Mouse (Mus musculus) E14TG2a.4 (cell line): Measurements from ENCODE around the gene Spsb3.
A peak's percentile ranks its signal among the peaks of the same experiment; 100 is the strongest.

Experiments used
- H3K27me3 ChIP-seq: 2 replicates; pipeline ENCODE4 v1.6.1; 2014; ENCODE audit warnings: low read length, control low read depth; ENCODE audit not compliant: insufficient read depth
- H3K36me3 ChIP-seq: 2 replicates; pipeline ENCODE4 v1.6.1; 2014; ENCODE audit warnings: low read length, control low read depth; ENCODE audit not compliant: insufficient read depth
- H3K4me1 ChIP-seq: replicated peaks from 2 replicates; pipeline ENCODE4 v1.6.1; 2014; ENCODE audit warnings: low read depth, low read length, control low read depth
- H3K4me3 ChIP-seq: replicated peaks from 2 replicates; pipeline ENCODE4 v1.5.1; 2014; ENCODE audit warnings: mild to moderate bottlenecking, low read length
- H3K9me3 ChIP-seq: 2 replicates; pipeline ENCODE4 v1.6.1; 2014; ENCODE audit warnings: low read length, control low read depth
- CTCF ChIP-seq: conservative IDR thresholded peaks from 2 replicates; pipeline ENCODE4 v1.5.1; 2014; ENCODE audit warnings: low read length
- NANOG ChIP-seq: IDR thresholded peaks from 2 replicates; pipeline ENCODE4 v1.6.1; 2014; ENCODE audit warnings: borderline replicate concordance, low read length, mixed read lengths
- POU5F1 ChIP-seq: IDR thresholded peaks from 2 replicates; pipeline ENCODE4 v1.6.1; 2014; ENCODE audit warnings: low read length, borderline replicate concordance

Spsb3 gene

DNA sequence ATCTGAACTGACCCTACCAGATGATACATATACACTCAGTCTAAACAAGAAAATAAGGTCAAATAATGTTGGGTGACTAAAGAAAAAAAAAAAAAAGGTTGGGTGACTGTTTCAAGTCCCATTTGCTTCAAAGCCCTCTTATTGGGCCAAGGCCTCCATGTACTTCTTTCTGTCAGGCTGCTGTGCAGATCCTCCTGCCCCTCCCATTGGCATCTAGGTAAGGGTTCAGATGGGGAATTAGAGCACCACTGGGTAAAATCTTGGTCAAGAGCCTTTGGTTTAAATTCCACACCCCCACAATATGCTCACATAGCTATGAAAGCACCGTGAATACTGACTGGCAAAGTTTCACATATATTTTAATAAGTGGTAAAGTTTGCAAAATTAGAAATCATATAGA, 36.8 kb downstream of the Spsb3 start:
- no peaks in the 10 kb centered on the region for H3K27me3 ChIP-seq
- peaks cover 91% of the 10 kb centered on the region for H3K36me3 ChIP-seq
- no peaks in the 10 kb centered on the region for H3K9me3 ChIP-seq
- H3K4me3 ChIP-seq, result no peak overlapping the region
- no peaks in the 10 kb centered on the region for H3K4me1 ChIP-seq
- TF ChIP-seq CTCF (no peak), NANOG (no peak), POU5F1 (no peak)

DNA sequence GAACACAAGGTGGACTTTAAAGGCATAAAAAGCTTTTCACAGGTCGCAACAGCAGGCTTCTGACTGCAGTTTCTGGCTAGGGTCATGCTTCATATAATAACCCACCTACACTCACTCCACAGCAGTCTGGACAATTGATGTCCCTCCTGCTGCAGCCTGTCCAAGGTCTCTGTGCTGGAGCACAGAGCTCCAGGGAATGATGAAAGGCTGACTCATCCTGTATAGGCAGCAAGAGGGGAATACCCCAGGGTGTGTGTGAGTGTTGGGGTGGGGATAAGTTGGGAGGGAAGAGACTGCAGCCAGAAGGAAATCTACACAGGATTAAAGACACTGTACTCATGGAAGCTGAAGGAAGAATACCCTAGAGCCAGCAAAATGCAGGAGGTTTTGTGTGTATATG, 43.1 kb downstream of the Spsb3 start:
- peaks cover 57% of the 10 kb centered on the region for H3K36me3 ChIP-seq
- no peak overlapping the region for H3K4me3 ChIP-seq
- no peaks in the 10 kb centered on the region for H3K9me3 ChIP-seq
- TF ChIP-seq CTCF (no peak), POU5F1 (no peak), NANOG (no peak)
- peaks cover 14% of the 10 kb centered on the region for H3K4me1 ChIP-seq
- H3K27me3 ChIP-seq, result no peaks in the 10 kb centered on the region

DNA sequence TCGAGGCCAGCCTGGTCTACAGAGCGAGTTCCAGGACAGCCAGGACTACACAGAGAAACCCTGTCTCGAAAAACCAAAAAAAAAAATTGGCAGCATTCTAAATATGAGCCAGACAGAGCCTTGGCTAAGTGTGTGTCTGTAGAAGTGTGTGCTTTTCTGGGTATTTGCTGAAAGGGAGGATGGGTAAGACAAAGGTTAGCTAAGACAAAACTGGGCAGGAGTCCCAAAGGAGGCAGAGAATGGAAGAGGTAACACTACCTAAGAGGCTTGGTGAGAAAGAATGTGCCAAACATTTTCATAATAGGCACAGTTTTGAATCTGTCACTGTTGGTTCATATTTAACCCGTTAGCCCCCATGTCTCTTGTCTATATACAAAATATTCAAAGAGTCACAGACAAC, 46.0 kb downstream of the Spsb3 start:
- H3K9me3 ChIP-seq, result no peaks in the 10 kb centered on the region
- TF ChIP-seq CTCF, result no peak
- TF ChIP-seq NANOG, result no peak
- no peak for TF ChIP-seq POU5F1
- H3K36me3 ChIP-seq, result peaks cover 41% of the 10 kb centered on the region
- H3K27me3 ChIP-seq, result no peaks in the 10 kb centered on the region
- H3K4me3 ChIP-seq, result no peak overlapping the region
- peaks cover 29% of the 10 kb centered on the region for H3K4me1 ChIP-seq

DNA sequence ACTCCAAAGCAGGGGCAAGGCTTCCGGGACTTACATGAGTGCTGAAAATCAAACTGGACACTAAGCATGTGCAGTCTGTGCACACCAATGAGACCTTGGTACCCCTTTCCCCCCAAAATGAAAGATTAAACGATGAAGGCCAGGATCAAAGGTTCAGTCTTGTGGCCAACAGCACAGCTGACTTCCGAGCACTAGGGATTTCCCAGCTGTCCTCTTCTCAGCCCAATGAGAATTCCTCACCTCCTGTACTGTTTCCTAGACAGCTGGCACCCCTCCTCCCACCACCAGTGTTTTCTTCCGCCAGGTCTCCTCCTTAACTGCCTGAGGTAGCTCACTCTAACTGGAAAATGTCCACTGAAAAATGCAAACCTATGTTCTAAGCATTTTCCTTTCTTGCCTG, 46.7 kb downstream of the Spsb3 start:
- TF ChIP-seq POU5F1 (no peak), NANOG (no peak), CTCF (no peak)
- Histone ChIP-seq H3K9me3 (no peaks in the 10 kb centered on the region), H3K4me3 (no peak overlapping the region), H3K27me3 (no peaks in the 10 kb centered on the region), H3K36me3 (peaks cover 37% of the 10 kb centered on the region), H3K4me1 (peaks cover 29% of the 10 kb centered on the region)

DNA sequence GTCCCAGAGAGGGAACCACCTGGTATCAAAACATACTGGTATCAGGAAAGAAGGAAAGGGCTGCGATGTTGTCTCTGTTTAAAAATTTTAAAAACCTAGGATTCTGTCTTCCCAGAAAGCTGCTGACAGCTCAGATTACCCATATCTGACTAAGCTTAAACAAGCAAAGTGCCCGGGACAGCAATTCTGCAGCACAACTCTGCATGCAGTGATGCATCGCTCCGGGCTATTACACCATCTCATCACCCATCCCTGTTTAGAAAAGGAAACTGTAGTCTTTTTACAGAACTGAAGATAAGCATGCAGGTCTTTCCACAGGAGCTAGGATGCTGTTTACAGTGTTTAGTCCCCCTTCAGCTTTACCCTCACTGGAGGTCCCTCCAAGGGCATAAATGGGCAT, 48.5 kb downstream of the Spsb3 start:
- peaks cover 35% of the 10 kb centered on the region for H3K36me3 ChIP-seq
- TF ChIP-seq CTCF (no peak), POU5F1 (no peak), NANOG (no peak)
- no peaks in the 10 kb centered on the region for H3K27me3 ChIP-seq
- no peak overlapping the region for H3K4me3 ChIP-seq
- no peaks in the 10 kb centered on the region for H3K9me3 ChIP-seq
- peaks cover 16% of the 10 kb centered on the region for H3K4me1 ChIP-seq

DNA sequence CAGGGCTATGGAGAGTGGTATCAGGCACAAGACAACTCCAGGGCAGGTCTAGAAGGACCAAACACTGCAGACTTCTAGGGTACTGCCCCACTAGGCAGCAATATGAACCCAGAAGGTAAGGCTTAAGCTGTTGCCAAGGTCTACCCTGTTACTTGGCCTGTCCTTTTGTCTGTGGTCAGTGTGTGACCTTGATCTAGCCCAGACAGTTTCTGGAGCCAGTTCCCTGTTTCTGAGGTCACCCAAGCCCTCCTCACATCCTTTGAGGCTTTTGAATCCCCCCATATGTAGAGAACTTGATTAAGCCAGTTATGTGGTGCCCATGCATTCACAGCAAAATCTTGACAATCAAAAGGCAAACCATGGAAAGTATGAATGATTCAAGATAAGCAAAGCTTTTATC, 49.2 kb downstream of the Spsb3 start:
- Histone ChIP-seq H3K27me3 (no peaks in the 10 kb centered on the region), H3K4me1 (peaks cover 16% of the 10 kb centered on the region), H3K4me3 (peak overlapping the region; percentile 96), H3K9me3 (no peaks in the 10 kb centered on the region), H3K36me3 (peaks cover 41% of the 10 kb centered on the region)
- no peak for TF ChIP-seq POU5F1
- TF ChIP-seq CTCF, result no peak
- no peak for TF ChIP-seq NANOG

GRCm38 (mm10) chr17:24936259-24937237, 50.1 kb downstream of the Spsb3 start, which contains the start of gene Mapk8ip3:
TSS of gene Mapk8ip3 (minus strand) at chr17:24936977.
- Histone ChIP-seq H3K4me1 (peaks cover 16% of the 10 kb centered on the region), H3K4me3 (peak within 1 kb of the TSS; percentile 96), H3K36me3 (peaks cover 49% of the 10 kb centered on the region), H3K27me3 (no peaks in the 10 kb centered on the region), H3K9me3 (no peaks in the 10 kb centered on the region)
- TF ChIP-seq POU5F1, result no peak
- no peak for TF ChIP-seq NANOG
- TF ChIP-seq CTCF, result no peak

- H3K4me1 ChIP-seq, result peaks cover 16% of the 10 kb centered on the region
- H3K9me3 ChIP-seq, result no peaks in the 10 kb centered on the region
- peaks cover 52% of the 10 kb centered on the region for H3K36me3 ChIP-seq
- peak overlapping the region; percentile 96 for H3K4me3 ChIP-seq
- H3K27me3 ChIP-seq, result no peaks in the 10 kb centered on the region
- no peak for TF ChIP-seq NANOG
- no peak for TF ChIP-seq POU5F1
- no peak for TF ChIP-seq CTCF
Observed at GRCm38 (mm10) chr17:24937266-24937665, 50.8 kb downstream of the Spsb3 start.
